Mouse (Mus musculus) 416B (cell line): Measurements from ENCODE around the gene Mia.

Experiments
- DNase-seq: peaks from one replicate; pipeline ENCODE4 v3.0.0; 2011; ENCODE audit warnings: low read depth

Gene Mia

DNA sequence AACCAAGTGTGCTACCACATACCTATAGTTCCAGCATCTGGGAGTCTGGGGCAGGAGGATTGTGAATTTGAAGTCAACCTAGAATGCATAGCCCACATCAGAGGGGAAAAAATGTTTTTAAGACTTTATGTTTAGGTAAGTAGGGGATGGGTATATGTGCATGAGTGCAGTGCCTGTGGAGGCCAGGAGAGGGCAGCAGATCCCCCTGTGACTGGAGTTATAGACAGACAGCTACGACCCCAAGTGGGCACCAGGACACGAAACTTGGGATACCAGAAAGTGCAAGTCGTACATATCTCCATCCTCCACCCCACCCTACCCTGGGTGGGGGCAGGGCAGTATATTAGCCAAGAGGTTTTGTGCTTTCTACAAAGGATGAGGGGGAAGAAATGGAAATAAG is 4.0 kb upstream of the Mia start:
- peak; percentile 76 for DNase-seq

DNA sequence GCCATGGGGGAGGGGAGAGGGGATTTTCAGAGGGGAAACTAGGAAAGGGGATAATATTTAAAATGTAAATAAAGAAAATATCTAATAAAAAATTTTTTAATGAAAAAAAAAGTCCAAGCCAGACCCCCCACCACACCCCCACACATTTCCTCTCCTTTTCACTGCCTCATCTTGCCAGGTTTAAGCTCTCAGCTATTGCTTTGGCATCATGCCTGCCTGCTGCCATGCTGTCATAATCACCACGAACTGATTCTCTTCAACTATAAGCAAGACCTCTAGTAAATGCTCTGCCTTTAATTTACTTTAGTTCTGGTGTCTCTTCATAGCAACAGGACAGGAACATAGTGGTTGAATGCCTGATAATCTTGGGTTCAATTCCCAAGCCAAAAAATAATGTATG is 1.5 kb upstream of the Mia start:
- DNase-seq = no peak

DNA sequence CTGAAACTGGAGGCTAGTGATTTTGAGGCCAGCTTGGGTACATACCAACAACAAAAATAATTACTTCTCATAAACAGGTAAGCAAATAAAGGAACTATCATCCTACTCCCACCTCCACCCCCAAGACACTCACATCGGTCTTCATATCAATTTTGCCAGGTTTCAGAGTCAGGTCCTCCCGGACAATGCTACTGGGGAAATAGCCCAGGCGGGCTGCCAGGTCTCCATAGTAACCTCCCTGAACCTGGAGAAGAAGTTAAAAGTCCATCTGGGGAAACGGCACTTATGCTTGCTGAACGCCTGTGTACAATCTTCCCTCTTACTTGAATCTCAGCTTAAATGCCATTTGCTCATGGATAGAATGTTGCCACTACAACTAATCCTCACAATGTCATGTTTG is 921 bp downstream of the Mia start:
- no peak for DNase-seq

DNA sequence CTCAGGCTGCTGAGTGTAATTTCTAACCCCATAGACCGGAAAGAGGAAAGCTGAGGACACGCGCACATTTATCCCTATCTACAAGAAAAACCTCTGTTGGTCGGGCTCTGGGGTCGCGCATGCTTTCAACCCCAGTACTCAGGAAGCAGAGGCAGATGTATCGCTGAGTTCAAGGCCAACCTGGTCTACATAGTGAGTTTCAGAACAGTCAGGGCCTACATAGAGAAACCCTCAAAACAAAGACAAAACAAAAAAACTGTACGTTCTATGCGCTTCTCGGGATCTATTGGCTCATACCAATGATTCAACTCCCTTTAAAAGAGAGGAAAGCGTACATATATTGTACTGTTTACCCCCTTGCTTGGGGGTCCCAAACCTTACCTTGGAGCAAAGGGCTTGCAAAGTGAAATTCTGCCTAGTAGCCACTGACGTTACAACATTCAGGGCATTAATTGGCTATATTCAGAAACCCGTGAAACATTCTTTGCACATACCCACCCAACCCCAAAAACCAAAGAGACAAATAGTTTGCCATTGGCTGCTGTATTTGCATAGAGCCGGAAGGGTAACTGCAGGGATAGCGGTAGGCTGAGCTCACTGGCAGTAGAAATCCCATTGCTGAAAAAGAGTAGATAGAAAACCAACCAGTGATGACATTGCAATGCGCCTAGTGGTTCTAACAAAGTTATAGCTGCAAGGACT is 1.6 kb downstream of the Mia start:
- peak; percentile 22 for DNase-seq

DNA sequence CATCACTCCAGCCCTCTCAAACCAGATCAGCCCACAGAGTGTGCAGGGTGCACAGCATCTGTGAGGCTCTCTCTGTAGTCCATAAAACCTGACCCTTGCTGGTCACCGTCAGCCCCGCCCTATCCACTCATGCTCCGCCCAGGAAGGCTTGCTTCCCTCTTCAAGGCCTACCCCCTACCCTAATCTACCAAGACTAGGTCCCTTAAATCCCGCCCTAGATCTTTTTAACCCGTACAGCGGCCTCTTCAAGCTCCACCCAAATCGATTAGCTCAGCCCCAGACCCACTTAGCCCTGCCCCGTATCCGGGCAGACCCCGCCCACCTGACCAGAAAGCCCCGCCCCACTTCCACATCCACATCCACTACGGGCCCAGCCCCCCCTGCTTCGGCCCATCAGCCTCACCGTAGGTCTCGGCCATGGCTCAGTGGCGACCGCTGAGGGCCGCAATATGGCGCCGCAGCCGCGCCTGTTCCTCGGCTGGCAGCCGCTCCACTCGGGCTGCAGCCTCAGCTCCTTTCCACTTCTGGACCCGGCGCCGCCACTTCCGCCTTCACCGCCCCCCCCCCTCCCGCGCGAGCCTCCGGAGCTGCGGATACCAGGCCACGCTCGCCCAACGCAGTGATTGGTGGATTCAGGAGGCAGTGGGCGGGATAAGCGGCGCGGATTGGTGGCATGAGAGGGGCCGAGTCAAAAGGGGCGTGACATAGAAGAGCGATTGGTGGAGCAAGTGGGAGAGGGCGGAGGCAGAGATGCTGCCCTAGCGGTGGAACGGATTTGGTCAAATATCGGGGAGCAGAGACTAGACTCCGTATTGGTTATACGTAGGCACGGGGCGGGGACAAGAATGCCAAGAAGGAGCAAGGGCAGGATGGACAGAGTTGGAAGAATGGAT is 2.4 kb downstream of the Mia start, which contains the start of gene Rab4b:
TSS of gene Rab4b (minus strand) at position 573 of the 893 bp plus-strand sequence.
- peak; percentile 100 for DNase-seq

GRCm38 (mm10) chr7:27177942-27178323 is 3.0 kb downstream of the Mia start:
- no peak for DNase-seq

GRCm38 (mm10) chr7:27174896-27175295 is 6.1 kb downstream of the Mia start:
- DNase-seq = no peak

- no peak for DNase-seq
Measured at GRCm38 (mm10) chr7:27174496-27174895, 6.5 kb downstream of the Mia start.

GRCm38 (mm10) chr7:27170981-27171380 is 10.0 kb downstream of the Mia start:
- no peak for DNase-seq

DNA sequence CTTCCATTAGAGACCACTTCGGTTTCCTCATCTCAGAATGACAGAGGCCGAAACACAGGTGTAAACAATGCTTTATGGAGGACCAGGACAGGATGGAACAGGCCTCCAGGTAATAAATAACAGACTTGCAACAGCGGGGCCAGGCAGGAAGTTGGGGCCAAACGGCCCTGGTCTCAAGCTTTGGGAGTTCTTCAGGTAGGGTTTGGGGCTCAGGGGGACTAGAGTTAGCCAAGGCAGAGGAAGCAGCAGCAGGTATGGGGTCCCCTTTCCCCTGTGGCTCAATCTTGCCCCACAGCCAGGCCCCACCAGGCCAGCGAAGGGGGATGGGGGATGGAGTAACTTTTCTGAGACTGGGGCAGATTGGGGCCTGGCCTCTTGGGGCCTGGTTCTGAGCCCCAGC is 12.6 kb downstream of the Mia start:
- no peak for DNase-seq

GRCm38 (mm10) chr7:27167475-27168094 is 13.4 kb downstream of the Mia start:
- DNase-seq = no peak

DNA sequence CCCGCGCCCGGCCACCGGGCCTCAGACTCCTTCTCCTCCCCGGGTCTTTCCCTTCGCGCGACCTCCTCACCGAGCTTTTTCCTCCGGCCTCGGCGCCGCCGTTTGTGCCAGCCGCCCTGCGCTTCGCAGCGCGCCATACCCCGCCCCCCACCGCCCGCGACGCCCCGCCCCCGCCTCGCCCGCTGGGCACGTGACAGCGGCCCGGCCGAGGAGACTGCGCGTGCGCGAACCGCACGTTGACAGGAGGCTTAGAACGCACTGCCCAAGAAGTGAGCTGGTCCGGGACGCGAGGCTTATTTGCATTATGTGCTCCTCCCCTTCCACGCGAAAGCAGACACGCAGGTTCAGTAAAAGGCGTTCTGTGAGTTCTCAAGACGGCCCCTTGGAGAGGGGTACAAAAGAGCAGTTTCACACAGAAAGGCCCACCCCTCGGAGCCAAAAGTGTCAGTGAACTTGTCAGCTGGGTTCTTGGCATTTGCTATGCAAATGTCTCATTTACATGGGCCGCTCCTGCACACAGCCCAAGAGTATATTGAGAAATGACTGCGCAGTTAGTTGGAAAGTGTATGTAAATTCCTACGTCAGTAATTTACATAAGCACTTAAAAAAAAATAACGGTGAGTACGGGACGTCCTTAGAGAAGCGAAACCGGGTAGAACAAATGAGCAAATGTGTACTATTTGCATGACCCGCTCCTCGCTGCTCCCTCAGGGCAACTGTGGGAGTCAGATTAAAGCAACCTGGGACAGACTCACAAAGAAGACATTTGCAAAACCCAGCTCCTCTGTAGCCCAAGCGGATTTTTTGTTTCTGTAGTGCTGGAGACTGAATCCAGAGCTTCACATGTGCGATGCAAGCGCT is 14.1 kb downstream of the Mia start, which contains the start of gene Egln2:
TSS of gene Egln2 (minus strand) at position 189 of the 861 bp plus-strand sequence.
- peak; percentile 98 for DNase-seq

DNA sequence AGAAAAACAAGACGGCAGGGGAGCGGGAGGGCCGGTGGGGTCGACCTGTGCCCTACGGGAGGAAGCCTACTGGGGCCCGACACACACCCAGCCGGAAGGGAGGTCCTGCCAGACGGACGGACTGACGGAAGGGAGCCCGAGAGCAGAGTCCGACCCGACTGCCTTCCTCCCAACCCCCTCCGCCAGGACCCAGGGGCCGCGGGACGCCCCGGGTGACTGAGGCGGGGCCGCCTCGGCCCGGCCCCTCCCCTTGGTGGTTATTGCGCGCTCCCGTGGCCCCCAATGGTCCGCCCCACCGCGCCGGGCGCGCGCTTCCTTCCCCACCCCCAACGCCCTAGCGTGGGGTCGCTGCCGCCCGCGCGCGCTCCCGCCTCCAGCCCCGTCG is 14.7 kb downstream of the Mia start:
- peak; percentile 82 for DNase-seq

- DNase-seq = no peak
Measured at GRCm38 (mm10) chr7:27165696-27166095, 15.3 kb downstream of the Mia start.

- DNase-seq = no peak
Measured at GRCm38 (mm10) chr7:27165007-27165655, 15.8 kb downstream of the Mia start.

DNA sequence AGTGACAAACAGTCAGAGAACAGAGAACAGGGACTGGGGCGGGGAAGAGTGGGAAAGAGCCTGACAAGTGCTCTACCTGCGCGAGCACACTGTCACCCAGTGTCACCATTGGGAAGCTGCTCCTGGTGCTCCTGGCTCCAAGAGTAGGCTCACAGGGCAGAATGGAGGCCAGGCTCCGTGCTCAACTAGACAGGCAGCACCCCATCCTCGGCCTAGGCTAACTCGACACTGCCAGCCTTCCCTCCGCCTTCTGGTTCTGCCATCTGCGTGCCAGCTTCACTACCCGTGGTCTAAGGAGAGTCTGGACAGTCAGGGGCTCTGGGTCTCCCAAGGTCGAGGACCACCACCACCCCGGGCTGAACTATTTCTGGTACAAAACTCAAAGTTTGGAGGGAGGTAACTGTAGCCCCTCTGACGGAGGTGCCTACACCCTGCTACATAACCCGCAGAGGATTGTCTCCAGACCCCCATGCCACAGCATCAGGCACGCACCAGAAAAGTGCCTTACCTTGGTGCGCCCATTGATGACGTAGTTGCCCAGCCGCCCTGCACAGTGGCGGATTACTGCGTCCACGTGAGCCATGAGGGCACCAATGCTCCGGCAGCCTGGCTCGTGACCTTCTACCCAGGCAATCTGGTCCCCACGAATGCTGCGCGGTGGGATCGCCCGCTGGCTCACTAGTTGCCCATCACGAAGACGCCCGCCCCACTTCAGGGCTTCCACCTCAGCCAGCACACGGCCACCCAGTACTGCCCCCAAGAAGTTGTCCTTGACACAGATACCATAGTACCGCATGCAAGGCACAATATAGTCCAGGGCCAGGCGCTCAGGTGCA is 16.6 kb downstream of the Mia start:
- DNase-seq = no peak

GRCm38 (mm10) chr7:27163450-27163805 is 17.5 kb downstream of the Mia start:
- no peak for DNase-seq

DNA sequence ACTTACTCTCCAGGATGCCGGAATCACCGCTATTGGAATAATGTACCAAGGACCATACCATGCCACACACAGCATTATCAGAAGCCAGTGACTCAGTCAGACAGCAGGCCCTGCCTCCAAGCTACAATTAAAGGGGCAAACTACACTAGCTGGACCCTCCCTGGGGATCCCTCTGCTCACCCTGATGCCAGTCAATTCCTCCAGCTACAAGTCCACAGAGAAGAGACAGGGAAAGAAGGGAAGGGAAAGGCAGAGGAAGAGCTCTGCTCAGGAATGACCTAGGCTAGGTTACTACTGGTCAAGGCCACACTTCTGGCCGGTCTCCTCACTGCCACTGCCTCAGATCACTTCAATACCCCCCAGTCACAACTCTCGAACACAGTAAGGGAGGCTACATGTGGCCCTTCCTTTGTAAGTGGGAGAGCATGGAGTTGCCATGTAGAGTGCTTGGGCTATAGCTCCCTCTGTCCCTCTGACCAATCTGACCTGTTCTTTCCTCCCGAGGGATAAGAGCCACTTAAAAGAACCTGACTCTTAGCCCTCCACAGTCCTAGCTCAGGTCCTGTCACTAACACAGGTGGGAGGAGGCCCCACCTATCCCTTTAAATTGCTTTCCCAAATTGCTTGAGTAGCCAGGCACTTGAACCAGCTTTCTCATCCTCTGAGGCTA is 18.0 kb downstream of the Mia start:
- no peak for DNase-seq

GRCm38 (mm10) chr7:27161744-27162143 is 19.2 kb downstream of the Mia start:
- DNase-seq = peak; percentile 88

GRCm38 (mm10) chr7:27160921-27161320 is 20.0 kb downstream of the Mia start:
- no peak for DNase-seq
